Mouse (Mus musculus): ENCODE measurements around the gene Hscb.

- TF ChIP-seq CTCF (IDR thresholded peaks at IDR 0.05; ENCODE audit: low read depth) (no peak), EP300 (optimal IDR thresholded peaks at IDR 0.05) (no peak)
Observed at GRCm38 (mm10) chr5:110780761-110781528, 58.6 kb downstream of the Hscb start.

All from stomach, postnatal 0 days (tissue).